Mouse (Mus musculus): ENCODE results near the gene Mdfic. TPM values are rescaled to one million over a fixed set of nuclear protein-coding genes. Genes with fewer than 3 reads are reported as not detected.

Gene Mdfic
- polyA plus RNA-seq, 1 experiment from 2014 or later = 4.0 TPM

GRCm38 (mm10) chr6:15745313-15745712 lies 24.9 kb downstream of the Mdfic start:
- no peak for DNase-seq (ENCODE audit: low spot score)
- H3K27ac ChIP-seq (replicated peaks) = no peak overlapping the region
- H3K4me3 ChIP-seq = no peak overlapping the region
- H3K9me3 ChIP-seq (replicated peaks) = no peaks in the 10 kb centered on the region
- 69% methylated on average over 6 of the region's 6 CpGs for WGBS
- H3K27me3 ChIP-seq (ENCODE audit: low read depth, poor library complexity, severe bottlenecking) = no peaks in the 10 kb centered on the region
- H3K36me3 ChIP-seq = no peaks in the 10 kb centered on the region; the same call in 1 of the 2 replicates
- peaks cover 8% of the 10 kb centered on the region; the same call in 1 of the 2 replicates for H3K4me1 ChIP-seq

GRCm38 (mm10) chr6:15745891-15746290 lies 25.4 kb downstream of the Mdfic start:
- no peak for DNase-seq (ENCODE audit: low spot score)
- H3K36me3 ChIP-seq = no peaks in the 10 kb centered on the region; the same call in 1 of the 2 replicates
- H3K4me3 ChIP-seq = no peak overlapping the region
- peaks cover 8% of the 10 kb centered on the region; the same call in 1 of the 2 replicates for H3K4me1 ChIP-seq
- H3K9me3 ChIP-seq (replicated peaks) = no peaks in the 10 kb centered on the region
- no peak overlapping the region for H3K27ac ChIP-seq (replicated peaks)
- WGBS = 91% methylated on average over 5 of the region's 5 CpGs
- H3K27me3 ChIP-seq (ENCODE audit: low read depth, poor library complexity, severe bottlenecking) = no peaks in the 10 kb centered on the region

- Histone ChIP-seq H3K4me3 (no peak overlapping the region), H3K4me1 (peaks cover 8% of the 10 kb centered on the region; the same call in 1 of the 2 replicates), H3K9me3 (replicated peaks) (no peaks in the 10 kb centered on the region), H3K27ac (replicated peaks) (no peak overlapping the region), H3K36me3 (peaks cover 4% of the 10 kb centered on the region; the same call in 1 of the 2 replicates), H3K27me3 (ENCODE audit: low read depth, poor library complexity, severe bottlenecking) (no peaks in the 10 kb centered on the region)
- DNase-seq (ENCODE audit: low spot score) = no peak
- 94% methylated on average over 5 of the region's 5 CpGs for WGBS
Measured at GRCm38 (mm10) chr6:15747396-15748155, 27.1 kb downstream of the Mdfic start.

GRCm38 (mm10) chr6:15748236-15748635 lies 27.8 kb downstream of the Mdfic start:
- Histone ChIP-seq H3K27ac (replicated peaks) (no peak overlapping the region), H3K36me3 (peaks cover 4% of the 10 kb centered on the region; the same call in 1 of the 2 replicates)
- WGBS = 85% methylated on average over 1 of the region's 1 CpGs

GRCm38 (mm10) chr6:15748943-15749342 lies 28.5 kb downstream of the Mdfic start:
- WGBS = 94% methylated on average over 2 of the region's 2 CpGs

More at GRCm38 (mm10) chr6:15748236-15748635, 27.8 kb downstream of the Mdfic start:
- H3K4me3 ChIP-seq = no peak overlapping the region
- H3K4me1 ChIP-seq = peaks cover 8% of the 10 kb centered on the region; the same call in 1 of the 2 replicates
- H3K9me3 ChIP-seq (replicated peaks) = no peaks in the 10 kb centered on the region
- no peaks in the 10 kb centered on the region for H3K27me3 ChIP-seq (ENCODE audit: low read depth, poor library complexity, severe bottlenecking)
- no peak for DNase-seq (ENCODE audit: low spot score)

GRCm38 (mm10) chr6:15750101-15750500 lies 29.6 kb downstream of the Mdfic start:
- WGBS = 88% methylated on average over 5 of the region's 5 CpGs
- H3K27ac ChIP-seq (replicated peaks) = no peak overlapping the region
- peaks cover 4% of the 10 kb centered on the region; the same call in 1 of the 2 replicates for H3K36me3 ChIP-seq

More at GRCm38 (mm10) chr6:15748943-15749342, 28.5 kb downstream of the Mdfic start:
- H3K4me1 ChIP-seq = 0 out of 2 replicates have a peak, but pooled peaks cover 5% of the 10 kb centered on the region
- H3K27me3 ChIP-seq (ENCODE audit: low read depth, poor library complexity, severe bottlenecking) = no peaks in the 10 kb centered on the region
- no peaks in the 10 kb centered on the region for H3K9me3 ChIP-seq (replicated peaks)
- H3K4me3 ChIP-seq = no peak overlapping the region
- DNase-seq (ENCODE audit: low spot score) = no peak
- peaks cover 4% of the 10 kb centered on the region; the same call in 1 of the 2 replicates for H3K36me3 ChIP-seq
- no peak overlapping the region for H3K27ac ChIP-seq (replicated peaks)

GRCm38 (mm10) chr6:15751375-15751774 lies 30.9 kb downstream of the Mdfic start:
- WGBS = 84% methylated on average over 2 of the region's 2 CpGs
- Histone ChIP-seq H3K9me3 (replicated peaks) (no peaks in the 10 kb centered on the region), H3K27me3 (ENCODE audit: low read depth, poor library complexity, severe bottlenecking) (no peaks in the 10 kb centered on the region), H3K27ac (replicated peaks) (no peak overlapping the region), H3K4me3 (no peak overlapping the region), H3K36me3 (peaks cover 4% of the 10 kb centered on the region; the same call in 1 of the 2 replicates), H3K4me1 (no peaks in the 10 kb centered on the region)
- DNase-seq (ENCODE audit: low spot score) = no peak

More at GRCm38 (mm10) chr6:15750101-15750500, 29.6 kb downstream of the Mdfic start:
- no peak overlapping the region for H3K4me3 ChIP-seq
- no peaks in the 10 kb centered on the region for H3K27me3 ChIP-seq (ENCODE audit: low read depth, poor library complexity, severe bottlenecking)
- no peaks in the 10 kb centered on the region for H3K9me3 ChIP-seq (replicated peaks)
- no peak for DNase-seq (ENCODE audit: low spot score)
- H3K4me1 ChIP-seq = 0 out of 2 replicates have a peak, but pooled peaks cover 5% of the 10 kb centered on the region

- DNase-seq (ENCODE audit: low spot score) = no peak
- Histone ChIP-seq H3K9me3 (replicated peaks) (no peaks in the 10 kb centered on the region), H3K27ac (replicated peaks) (no peak overlapping the region), H3K4me3 (no peak overlapping the region), H3K27me3 (ENCODE audit: low read depth, poor library complexity, severe bottlenecking) (no peaks in the 10 kb centered on the region), H3K36me3 (peaks cover 4% of the 10 kb centered on the region; the same call in 1 of the 2 replicates), H3K4me1 (no peaks in the 10 kb centered on the region)
- WGBS = 89% methylated on average over 5 of the region's 5 CpGs
Measured at GRCm38 (mm10) chr6:15752160-15752559, 31.7 kb downstream of the Mdfic start.

GRCm38 (mm10) chr6:15753208-15753607 lies 32.7 kb downstream of the Mdfic start:
- Histone ChIP-seq H3K4me1 (no peaks in the 10 kb centered on the region), H3K36me3 (peaks cover 4% of the 10 kb centered on the region; the same call in 1 of the 2 replicates), H3K27ac (replicated peaks) (no peak overlapping the region), H3K4me3 (no peak overlapping the region), H3K27me3 (ENCODE audit: low read depth, poor library complexity, severe bottlenecking) (no peaks in the 10 kb centered on the region), H3K9me3 (replicated peaks) (no peaks in the 10 kb centered on the region)
- DNase-seq (ENCODE audit: low spot score) = no peak

GRCm38 (mm10) chr6:15758394-15758793 lies 37.9 kb downstream of the Mdfic start:
- no peaks in the 10 kb centered on the region for H3K4me1 ChIP-seq
- H3K9me3 ChIP-seq (replicated peaks) = no peaks in the 10 kb centered on the region
- H3K36me3 ChIP-seq = no peaks in the 10 kb centered on the region
- H3K27ac ChIP-seq (replicated peaks) = no peak overlapping the region
- WGBS = 86% methylated on average over 3 of the region's 3 CpGs
- no peak overlapping the region for H3K4me3 ChIP-seq
- DNase-seq (ENCODE audit: low spot score) = no peak
- H3K27me3 ChIP-seq (ENCODE audit: low read depth, poor library complexity, severe bottlenecking) = no peaks in the 10 kb centered on the region

- 68% methylated on average over 6 of the region's 6 CpGs for WGBS
- no peak for DNase-seq (ENCODE audit: low spot score)
- no peaks in the 10 kb centered on the region for H3K4me1 ChIP-seq
- H3K27ac ChIP-seq (replicated peaks) = no peak overlapping the region
- H3K27me3 ChIP-seq (ENCODE audit: low read depth, poor library complexity, severe bottlenecking) = no peaks in the 10 kb centered on the region
- H3K36me3 ChIP-seq = no peaks in the 10 kb centered on the region
- no peaks in the 10 kb centered on the region for H3K9me3 ChIP-seq (replicated peaks)
- H3K4me3 ChIP-seq = no peak overlapping the region
Measured at GRCm38 (mm10) chr6:15760750-15761149, 40.3 kb downstream of the Mdfic start.

GRCm38 (mm10) chr6:15764039-15764438 lies 43.6 kb downstream of the Mdfic start:
- 81% methylated on average over 7 of the region's 7 CpGs for WGBS
- Histone ChIP-seq H3K27ac (replicated peaks) (no peak overlapping the region), H3K27me3 (ENCODE audit: low read depth, poor library complexity, severe bottlenecking) (no peaks in the 10 kb centered on the region), H3K4me3 (no peak overlapping the region), H3K36me3 (no peaks in the 10 kb centered on the region), H3K4me1 (no peaks in the 10 kb centered on the region), H3K9me3 (replicated peaks) (no peaks in the 10 kb centered on the region)
- no peak for DNase-seq (ENCODE audit: low spot score)

GRCm38 (mm10) chr6:15767460-15767859 lies 47.0 kb downstream of the Mdfic start:
- no peak overlapping the region for H3K4me3 ChIP-seq
- H3K4me1 ChIP-seq = no peaks in the 10 kb centered on the region
- no peak for DNase-seq (ENCODE audit: low spot score)
- no peak overlapping the region for H3K27ac ChIP-seq (replicated peaks)
- no peaks in the 10 kb centered on the region for H3K9me3 ChIP-seq (replicated peaks)
- WGBS = 86% methylated on average over 6 of the region's 6 CpGs
- H3K27me3 ChIP-seq (ENCODE audit: low read depth, poor library complexity, severe bottlenecking) = no peaks in the 10 kb centered on the region
- no peaks in the 10 kb centered on the region for H3K36me3 ChIP-seq
